ENCODE assay signal across 29 mouse cellular contexts in the genomic region with DNA sequence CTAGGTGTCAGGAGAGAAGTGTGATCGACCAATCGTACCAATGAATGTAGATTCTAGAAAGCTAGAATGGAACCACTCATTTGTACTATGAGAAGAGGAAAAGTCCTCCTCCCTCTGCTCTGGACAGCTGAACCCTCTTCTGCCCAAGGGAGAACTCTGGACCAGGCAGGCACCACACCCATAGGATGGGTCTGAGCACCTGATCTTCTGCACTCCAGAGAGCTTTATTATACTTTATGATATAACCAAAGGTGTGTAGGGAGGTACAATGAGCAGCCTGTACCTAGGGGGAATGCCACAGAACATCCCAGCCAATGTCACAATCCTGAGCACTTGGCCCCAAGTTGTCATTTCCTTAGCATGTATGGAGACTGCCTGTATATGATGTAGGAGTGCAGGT.
DNase-seq lines count a peak whose midpoint lies in the region; ATAC-seq and TF ChIP-seq lines count a peak whose summit lies in the region.
"Had no signal": no experiment of that assay in that cellular context is flagged by ENCODE, and none has a peak within 500 bp of the region (broad histone marks: within the 10 kb centered on the region; RNA-seq: fewer than 3 reads in every experiment).

No protein-coding gene starts in this region.

- no peaks in the 10 kb centered on the region for H3K36me3 ChIP-seq in hindbrain, embryonic 10.5 days
- no peaks in the 10 kb centered on the region for H3K36me3 ChIP-seq in hindbrain, embryonic 13.5 days
- no peaks in the 10 kb centered on the region for H3K36me3 ChIP-seq in intestine, postnatal 0 days (ENCODE audit: control insufficient read depth, insufficient read depth)
- no peaks in the 10 kb centered on the region for H3K36me3 ChIP-seq in limb, embryonic 13.5 days
- no peaks in the 10 kb centered on the region for H3K36me3 ChIP-seq in small intestine, adult 2 months (ENCODE audit: control insufficient read depth, insufficient read depth, low read length)
- no peaks in the 10 kb centered on the region for H3K36me3 ChIP-seq in heart, embryonic 12.5 days
- H3K36me3 ChIP-seq: embryonic facial prominence, embryonic 12.5 days; embryonic facial prominence, embryonic 15.5 days; G1E; heart, embryonic 15.5 days; hindbrain, embryonic 12.5 days had no signal

- DNase-seq in hindbrain, embryonic 10.5 days (ENCODE audit: low spot score): no peak
- no peak for DNase-seq in right cerebral cortex, postnatal 36 days (ENCODE audit: low spot score in 2 of 2)
- DNase-seq in layer of hippocampus, adult 11-12 months (ENCODE audit: low spot score): no peak
- DNase-seq: adrenal gland, postnatal 10 days; adrenal gland, postnatal 36 days; B cell, adult 2 months; cerebellum, adult 2 months; cerebellum, postnatal 14 days; gastrocnemius, adult 2 months; gastrocnemius, postnatal 14 days; heart, adult 11 months; heart, postnatal 4 days; kidney, adult 11 months had no signal

- WGBS in hindbrain, embryonic 10.5 days: 99% methylated on average over 2 of the region's 2 CpGs
- 97% methylated on average over 2 of the region's 2 CpGs for WGBS in hindbrain, embryonic 13.5 days
- 95% methylated on average over 2 of the region's 2 CpGs for WGBS in intestine, postnatal 0 days
- 94% methylated on average over 2 of the region's 2 CpGs for WGBS in limb, embryonic 13.5 days
- 87% methylated on average over 2 of the region's 2 CpGs for WGBS in small intestine, adult 2 months
- 87% methylated on average over 2 of the region's 2 CpGs for WGBS in heart, embryonic 12.5 days

- TF ChIP-seq CTCF in intestine, postnatal 0 days (IDR thresholded peaks at IDR 0.05; ENCODE audit: low read depth): no peak
- TF ChIP-seq CTCF in small intestine, adult 2 months (IDR thresholded peaks at IDR 0.05; ENCODE audit: extremely low read depth, insufficient read length, insufficient replicate concordance, low read depth, low read length): no peak

- 0 out of 2 replicates have a peak, but pooled peaks cover 3% of the 10 kb centered on the region for H3K9me3 ChIP-seq in hindbrain, embryonic 10.5 days
- H3K9me3 ChIP-seq in hindbrain, embryonic 13.5 days: no peaks in the 10 kb centered on the region
- H3K9me3 ChIP-seq in intestine, postnatal 0 days (ENCODE audit: control insufficient read depth): no peaks in the 10 kb centered on the region
- no peaks in the 10 kb centered on the region for H3K9me3 ChIP-seq in limb, embryonic 13.5 days
- no peaks in the 10 kb centered on the region for H3K9me3 ChIP-seq in heart, embryonic 12.5 days (replicated peaks)
- H3K9me3 ChIP-seq: embryonic facial prominence, embryonic 12.5 days; embryonic facial prominence, embryonic 15.5 days; forebrain, embryonic 13.5 days; heart, embryonic 15.5 days; hindbrain, embryonic 12.5 days had no signal

- H3K4me3 ChIP-seq in hindbrain, embryonic 10.5 days: no peak overlapping the region
- H3K4me3 ChIP-seq in hindbrain, embryonic 13.5 days: no peak overlapping the region
- H3K4me3 ChIP-seq in intestine, postnatal 0 days (ENCODE audit: low read depth, low read length): no peak overlapping the region
- no peak overlapping the region for H3K4me3 ChIP-seq in limb, embryonic 13.5 days
- no peak overlapping the region for H3K4me3 ChIP-seq in small intestine, adult 2 months (ENCODE audit: low read depth, low read length)
- no peak overlapping the region for H3K4me3 ChIP-seq in heart, embryonic 12.5 days
- H3K4me3 ChIP-seq: embryonic facial prominence, embryonic 12.5 days; embryonic facial prominence, embryonic 15.5 days; forebrain, embryonic 13.5 days; gastrocnemius, adult 2 months; heart, embryonic 15.5 days; hindbrain, embryonic 12.5 days had no signal

- no peak for TF ChIP-seq POLR2A in small intestine, adult 2 months (IDR thresholded peaks at IDR 0.05; ENCODE audit: low read depth, low read length)

- H3K27ac ChIP-seq in hindbrain, embryonic 10.5 days: 0 out of 2 replicates have a peak overlapping the region, but pooled peaks have one; percentile 97
- H3K27ac ChIP-seq in hindbrain, embryonic 13.5 days: no peak overlapping the region
- no peak overlapping the region for H3K27ac ChIP-seq in intestine, postnatal 0 days (ENCODE audit: low read depth, low read length)
- H3K27ac ChIP-seq in limb, embryonic 13.5 days: peak overlapping the region; percentile 82; the same call in 1 of the 2 replicates
- H3K27ac ChIP-seq in small intestine, adult 2 months (ENCODE audit: insufficient read depth, low read depth, low read length): peak overlapping the region; percentile 41
- no peak overlapping the region for H3K27ac ChIP-seq in heart, embryonic 12.5 days (ENCODE audit: poor library complexity, severe bottlenecking)
- H3K27ac ChIP-seq: gastrocnemius, adult 2 months; heart, embryonic 15.5 days had no signal

- no peak overlapping the region for H3K4me2 ChIP-seq in hindbrain, embryonic 13.5 days
- H3K4me2 ChIP-seq in intestine, postnatal 0 days (replicated peaks; ENCODE audit: low read depth): no peak overlapping the region
- H3K4me2 ChIP-seq in limb, embryonic 13.5 days (replicated peaks): no peak overlapping the region
- H3K4me2 ChIP-seq in heart, embryonic 12.5 days: no peak overlapping the region
- H3K4me2 ChIP-seq: embryonic facial prominence, embryonic 12.5 days; embryonic facial prominence, embryonic 15.5 days; forebrain, embryonic 13.5 days; heart, embryonic 11.5 days; heart, embryonic 15.5 days; hindbrain, embryonic 12.5 days had no signal

- no peaks in the 10 kb centered on the region; the same call in 1 of the 2 replicates for H3K27me3 ChIP-seq in hindbrain, embryonic 10.5 days (ENCODE audit: insufficient read depth, poor library complexity, severe bottlenecking)
- no peaks in the 10 kb centered on the region for H3K27me3 ChIP-seq in hindbrain, embryonic 13.5 days
- no peaks in the 10 kb centered on the region for H3K27me3 ChIP-seq in intestine, postnatal 0 days (replicated peaks; ENCODE audit: control insufficient read depth, insufficient read depth, low read length)
- H3K27me3 ChIP-seq in limb, embryonic 13.5 days: no peaks in the 10 kb centered on the region
- H3K27me3 ChIP-seq in small intestine, adult 2 months (ENCODE audit: control insufficient read depth, insufficient read depth, low read length): no peaks in the 10 kb centered on the region
- H3K27me3 ChIP-seq in heart, embryonic 12.5 days (replicated peaks): no peaks in the 10 kb centered on the region
- H3K27me3 ChIP-seq: CH12.LX; embryonic facial prominence, embryonic 12.5 days; embryonic facial prominence, embryonic 15.5 days; forebrain, embryonic 13.5 days; heart, embryonic 15.5 days; hindbrain, embryonic 12.5 days; Patski had no signal

- ATAC-seq in hindbrain, embryonic 13.5 days (ENCODE audit: low FRiP score): no peak
- ATAC-seq in intestine, postnatal 0 days: peak; percentile 62
- ATAC-seq in limb, embryonic 13.5 days (ENCODE audit: low FRiP score, low read depth): no peak
- no peak for ATAC-seq in heart, embryonic 12.5 days (ENCODE audit: insufficient number of reproducible peaks, low FRiP score)
- ATAC-seq: forebrain, embryonic 13.5 days; forebrain, embryonic 16.5 days; hindbrain, embryonic 16.5 days; Patski had no signal

- H3K9ac ChIP-seq in hindbrain, embryonic 13.5 days: no peak overlapping the region
- no peak overlapping the region for H3K9ac ChIP-seq in intestine, postnatal 0 days (ENCODE audit: low read depth, low read length)
- no peak overlapping the region for H3K9ac ChIP-seq in limb, embryonic 13.5 days
- no peak overlapping the region for H3K9ac ChIP-seq in heart, embryonic 12.5 days
- H3K9ac ChIP-seq: embryonic facial prominence, embryonic 12.5 days; embryonic facial prominence, embryonic 15.5 days; forebrain, embryonic 13.5 days; heart, embryonic 15.5 days; hindbrain, embryonic 12.5 days had no signal

- H3K4me1 ChIP-seq in hindbrain, embryonic 10.5 days (replicated peaks): peaks cover 45% of the 10 kb centered on the region
- H3K4me1 ChIP-seq in hindbrain, embryonic 13.5 days (replicated peaks): peaks cover 38% of the 10 kb centered on the region
- peaks cover 12% of the 10 kb centered on the region for H3K4me1 ChIP-seq in intestine, postnatal 0 days (replicated peaks; ENCODE audit: control insufficient read depth, insufficient read depth, low read length)
- peaks cover 51% of the 10 kb centered on the region for H3K4me1 ChIP-seq in limb, embryonic 13.5 days
- peaks cover 32% of the 10 kb centered on the region for H3K4me1 ChIP-seq in small intestine, adult 2 months (ENCODE audit: control insufficient read depth, insufficient read depth, insufficient read length, low read length)
- peaks cover 27% of the 10 kb centered on the region for H3K4me1 ChIP-seq in heart, embryonic 12.5 days (replicated peaks)

Comparison
In these comparisons a context has a peak if more than half of its experiments do, and no peak if none do; other contexts are left out.
1. H3K27ac ChIP-seq: peak in hindbrain, embryonic 10.5 days (single experiment), limb, embryonic 13.5 days (single experiment) and small intestine, adult 2 months (single experiment); none in hindbrain, embryonic 13.5 days (single experiment), intestine, postnatal 0 days (single experiment) and heart, embryonic 12.5 days (single experiment).